Mouse (Mus musculus): ENCODE measurements around the gene Nek11.
A peak's percentile ranks its signal among the peaks of the same experiment; 100 is the strongest.

The Nek11 gene

GRCm38 (mm10) chr9:105395218-105395627, at the start of gene Nek11, which contains the start of gene Aste1:
Gene Nek11, minus strand, starts transcription at chr9:105395524.
Gene Aste1, plus strand, starts transcription at chr9:105395392.
- peak; percentile 93 for DNase-seq (ENCODE audit: low spot score)

GRCm38 (mm10) chr9:105408549-105408948, 13.2 kb upstream of the Nek11 start:
- DNase-seq (ENCODE audit: low spot score) = no peak

GRCm38 (mm10) chr9:105394720-105395119, 604 bp downstream of the Nek11 start:
- no peak for DNase-seq (ENCODE audit: low spot score)

GRCm38 (mm10) chr9:105390616-105391015, 4.7 kb downstream of the Nek11 start:
- DNase-seq (ENCODE audit: low spot score) = no peak

- DNase-seq (ENCODE audit: low spot score) = peak; percentile 44
These were observed 6.0 kb downstream of the Nek11 start for GRCm38 (mm10) chr9:105389289-105389688.

GRCm38 (mm10) chr9:105387403-105387802, 7.9 kb downstream of the Nek11 start:
- no peak for DNase-seq (ENCODE audit: low spot score)

- no peak for DNase-seq (ENCODE audit: low spot score)
These were observed 15.7 kb downstream of the Nek11 start for GRCm38 (mm10) chr9:105379533-105380145.

- no peak for DNase-seq (ENCODE audit: low spot score)
These were observed 17.7 kb downstream of the Nek11 start for GRCm38 (mm10) chr9:105377622-105378021.

GRCm38 (mm10) chr9:105376954-105377530, 18.3 kb downstream of the Nek11 start:
- DNase-seq (ENCODE audit: low spot score) = no peak

GRCm38 (mm10) chr9:105376411-105376810, 18.9 kb downstream of the Nek11 start:
- DNase-seq (ENCODE audit: low spot score) = no peak

- no peak for DNase-seq (ENCODE audit: low spot score)
These were observed 21.0 kb downstream of the Nek11 start for GRCm38 (mm10) chr9:105374361-105374760.

- DNase-seq (ENCODE audit: low spot score) = no peak
These were observed 26.7 kb downstream of the Nek11 start for GRCm38 (mm10) chr9:105368605-105369004.

- no peak for DNase-seq (ENCODE audit: low spot score)
These were observed 29.1 kb downstream of the Nek11 start for GRCm38 (mm10) chr9:105366199-105366598.

- no peak for DNase-seq (ENCODE audit: low spot score)
These were observed 31.6 kb downstream of the Nek11 start for GRCm38 (mm10) chr9:105363520-105364231.

- no peak for DNase-seq (ENCODE audit: low spot score)
These were observed 33.1 kb downstream of the Nek11 start for GRCm38 (mm10) chr9:105362181-105362580.

GRCm38 (mm10) chr9:105349034-105349433, 46.3 kb downstream of the Nek11 start:
- DNase-seq (ENCODE audit: low spot score) = no peak

GRCm38 (mm10) chr9:105348242-105349031, 46.9 kb downstream of the Nek11 start:
- DNase-seq (ENCODE audit: low spot score) = no peak

GRCm38 (mm10) chr9:105342994-105343656, 52.2 kb downstream of the Nek11 start:
- no peak for DNase-seq (ENCODE audit: low spot score)

- no peak for DNase-seq (ENCODE audit: low spot score)
These were observed 52.8 kb downstream of the Nek11 start for GRCm38 (mm10) chr9:105342565-105342964.

- DNase-seq (ENCODE audit: low spot score) = no peak
These were observed 62.8 kb downstream of the Nek11 start for GRCm38 (mm10) chr9:105332436-105333016.

- no peak for DNase-seq (ENCODE audit: low spot score)
These were observed 73.5 kb downstream of the Nek11 start for GRCm38 (mm10) chr9:105321856-105322255.
